Mouse (Mus musculus) heart, embryonic 15.5 days (tissue): Measurements from ENCODE around the gene Slc39a10. TPM values are rescaled to one million over a fixed set of nuclear protein-coding genes. Genes with fewer than 3 reads are reported as not detected.
A peak's percentile ranks its signal among the peaks of the same experiment; 100 is the strongest.

Source experiments
- ATAC-seq: fragments of 200-750 bp; cut with Nextera tagmentation; replicated peaks from 2 replicates; pipeline ENCODE4 v1.8.0; 2017; ENCODE audit warnings: low read depth, moderate TSS enrichment; ENCODE audit not compliant: insufficient number of reproducible peaks, insufficient read depth, low FRiP score
- H3K27ac ChIP-seq: fragments of 300-500 bp; sonication (generic); 2 replicates; pipeline ENCODE4 v1.5.1; 2015; ENCODE audit warnings: mild to moderate bottlenecking, inconsistent platforms
- H3K27me3 ChIP-seq: fragments of 300-500 bp; sonication (generic); 2 replicates; pipeline ENCODE4 v1.6.1; 2015; ENCODE audit warnings: inconsistent platforms
- H3K36me3 ChIP-seq: fragments of 300-500 bp; sonication (generic); 2 replicates; pipeline ENCODE4 v1.6.1; 2015; ENCODE audit warnings: mild to moderate bottlenecking, inconsistent platforms
- H3K4me1 ChIP-seq: fragments of 300-500 bp; sonication (generic); replicated peaks from 2 replicates; pipeline ENCODE4 v1.6.1; 2015; ENCODE audit warnings: inconsistent platforms
- H3K4me2 ChIP-seq: fragments of 300-500 bp; sonication (generic); 2 replicates; pipeline ENCODE4 v1.6.1; 2015; ENCODE audit warnings: inconsistent platforms, mild to moderate bottlenecking, moderate library complexity
- H3K4me3 ChIP-seq: fragments of 300-500 bp; sonication (generic); 2 replicates; pipeline ENCODE4 v1.5.1; 2015; ENCODE audit warnings: mild to moderate bottlenecking, inconsistent platforms
- H3K9ac ChIP-seq: fragments of 300-500 bp; sonication (generic); 2 replicates; pipeline ENCODE4 v1.6.1; 2015; ENCODE audit warnings: mild to moderate bottlenecking, inconsistent platforms
- H3K9me3 ChIP-seq: fragments of 300-500 bp; sonication (generic); replicated peaks from 2 replicates; pipeline ENCODE4 v1.6.1; 2016; ENCODE audit warnings: inconsistent platforms
- WGBS: fragments of 180-500 bp; shearing (Covaris S2); methylation state at CpG from one replicate; pipeline ENCODE4 v1.1.7; 2015; ENCODE audit warnings: mixed read lengths; 5-methylcytosine and 5-hydroxymethylcytosine counted together
- polyA plus RNA-seq: library from polyadenylated mRNA; unstranded; fragments of >200 nt; fragmentation: Nextera tagmentation; extraction: Ambion mirVana; gene quantifications from 2 replicates; pipeline ENCODE4 v1.2.1, GENCODE M21; 2015

Gene Slc39a10
- polyA plus RNA-seq, 1 experiment from 2014 or later, result 22.2 TPM

DNA sequence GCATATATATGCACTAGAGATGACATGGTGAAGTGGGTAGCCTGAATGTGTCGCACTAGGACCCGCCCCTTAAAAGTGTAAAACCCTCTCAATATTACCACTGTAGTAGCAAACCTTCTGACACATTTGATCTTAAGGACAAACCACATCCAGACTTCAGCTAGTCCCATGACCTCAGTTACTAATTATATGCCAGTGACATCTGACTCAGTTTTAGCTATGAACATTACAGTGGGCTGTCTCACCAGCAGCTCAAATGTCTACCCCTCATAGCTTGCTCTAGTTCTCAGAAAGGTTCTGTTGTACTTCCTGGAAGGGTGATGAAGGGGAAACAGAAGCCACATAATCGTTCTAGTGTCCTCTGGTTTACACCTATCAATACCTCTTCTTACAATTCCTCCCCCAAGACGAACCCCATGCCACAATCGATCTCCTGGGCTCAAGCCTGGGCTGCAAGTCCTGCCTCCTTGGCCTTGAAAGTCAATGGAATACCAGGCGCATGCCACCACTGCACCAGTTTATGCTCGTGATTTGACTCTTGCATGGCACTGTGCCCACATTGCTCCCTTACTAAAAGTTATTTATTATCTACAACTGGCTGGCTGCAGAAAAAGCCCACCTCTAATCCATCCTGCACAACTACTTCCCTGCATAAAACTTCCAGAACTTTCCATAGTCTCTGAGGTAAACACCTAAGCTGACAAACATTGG is 28.3 kb downstream of the Slc39a10 start:
- H3K27ac ChIP-seq, result peak overlapping the region; percentile 6; the same call in 1 of the 2 replicates
- ATAC-seq, result 0 out of 2 replicates have a peak, but pooled peaks have one; percentile 27
- 54% methylated on average over 7 of the region's 7 CpGs for WGBS

DNA sequence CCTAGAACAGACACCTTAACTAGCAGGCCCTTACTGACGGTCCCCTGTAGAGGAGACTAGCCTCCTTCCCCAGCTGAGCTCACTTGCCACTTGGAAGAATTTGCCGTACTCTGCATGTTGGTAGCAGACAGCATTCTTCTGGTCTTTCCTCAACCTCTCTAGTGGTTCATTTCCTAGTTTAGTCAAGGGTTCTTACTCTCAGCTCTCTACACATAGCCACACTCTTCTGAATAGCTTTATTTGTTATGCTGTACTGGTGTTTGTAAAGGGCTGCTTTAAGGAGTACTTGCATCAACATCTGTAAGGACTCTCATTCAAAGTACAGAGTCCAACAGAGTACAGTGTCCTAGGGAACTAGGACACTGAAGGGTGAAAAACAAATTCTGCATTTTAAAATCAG is 29.2 kb downstream of the Slc39a10 start:
- no peak overlapping the region for H3K4me3 ChIP-seq
- ATAC-seq, result no peak
- no peaks in the 10 kb centered on the region for H3K27me3 ChIP-seq
- no peak overlapping the region for H3K4me2 ChIP-seq
- no peaks in the 10 kb centered on the region for H3K36me3 ChIP-seq
- 74% methylated on average over 2 of the region's 2 CpGs for WGBS
- H3K27ac ChIP-seq, result no peak overlapping the region
- H3K9ac ChIP-seq, result no peak overlapping the region
- 0 out of 2 replicates have a peak, but pooled peaks cover 3% of the 10 kb centered on the region for H3K4me1 ChIP-seq
- no peaks in the 10 kb centered on the region for H3K9me3 ChIP-seq

More for the DNA sequence above, 28.3 kb downstream of the Slc39a10 start:
- no peak overlapping the region for H3K9ac ChIP-seq
- no peaks in the 10 kb centered on the region for H3K36me3 ChIP-seq
- no peaks in the 10 kb centered on the region for H3K9me3 ChIP-seq
- 0 out of 2 replicates have a peak, but pooled peaks cover 3% of the 10 kb centered on the region for H3K4me1 ChIP-seq
- no peak overlapping the region for H3K4me3 ChIP-seq
- no peak overlapping the region for H3K4me2 ChIP-seq
- no peaks in the 10 kb centered on the region for H3K27me3 ChIP-seq

GRCm38 (mm10) chr1:46860082-46860481 is 32.6 kb downstream of the Slc39a10 start:
- Histone ChIP-seq H3K4me1 (0 out of 2 replicates have a peak, but pooled peaks cover 3% of the 10 kb centered on the region), H3K9ac (no peak overlapping the region), H3K9me3 (no peaks in the 10 kb centered on the region), H3K4me3 (no peak overlapping the region), H3K36me3 (no peaks in the 10 kb centered on the region), H3K27ac (no peak overlapping the region), H3K4me2 (no peak overlapping the region), H3K27me3 (no peaks in the 10 kb centered on the region)
- ATAC-seq, result no peak
- 55% methylated on average over 1 of the region's 1 CpGs for WGBS

- H3K4me2 ChIP-seq, result no peak overlapping the region
- no peak overlapping the region for H3K27ac ChIP-seq
- no peak overlapping the region for H3K4me3 ChIP-seq
- no peaks in the 10 kb centered on the region for H3K9me3 ChIP-seq
- WGBS, result 79% methylated on average over 5 of the region's 5 CpGs
- no peaks in the 10 kb centered on the region for H3K36me3 ChIP-seq
- peaks cover 6% of the 10 kb centered on the region; the same call in 1 of the 2 replicates for H3K4me1 ChIP-seq
- no peaks in the 10 kb centered on the region for H3K27me3 ChIP-seq
- no peak overlapping the region for H3K9ac ChIP-seq
- no peak for ATAC-seq
Measured at GRCm38 (mm10) chr1:46858579-46858978, 34.1 kb downstream of the Slc39a10 start.

GRCm38 (mm10) chr1:46856498-46856897 is 36.2 kb downstream of the Slc39a10 start:
- no peak for ATAC-seq
- no peak overlapping the region for H3K4me3 ChIP-seq
- H3K9me3 ChIP-seq, result no peaks in the 10 kb centered on the region
- H3K9ac ChIP-seq, result no peak overlapping the region
- no peak overlapping the region for H3K27ac ChIP-seq
- no peaks in the 10 kb centered on the region for H3K36me3 ChIP-seq
- 54% methylated on average over 4 of the region's 4 CpGs for WGBS
- no peaks in the 10 kb centered on the region for H3K27me3 ChIP-seq
- peaks cover 9% of the 10 kb centered on the region; the same call in 1 of the 2 replicates for H3K4me1 ChIP-seq
- no peak overlapping the region for H3K4me2 ChIP-seq

- H3K4me3 ChIP-seq, result peak overlapping the region; percentile 91
- H3K27ac ChIP-seq, result peak overlapping the region; percentile 99
- H3K4me2 ChIP-seq, result peak overlapping the region; percentile 68
- H3K9ac ChIP-seq, result peak overlapping the region; percentile 98
- no peaks in the 10 kb centered on the region for H3K36me3 ChIP-seq
- ATAC-seq, result peak; percentile 48
- no peaks in the 10 kb centered on the region for H3K9me3 ChIP-seq
- no peaks in the 10 kb centered on the region for H3K27me3 ChIP-seq
- 29% methylated on average over 18 of the region's 18 CpGs for WGBS
- H3K4me1 ChIP-seq, result peaks cover 14% of the 10 kb centered on the region; the same call in 1 of the 2 replicates
Measured at GRCm38 (mm10) chr1:46854036-46854900, 38.4 kb downstream of the Slc39a10 start.

DNA sequence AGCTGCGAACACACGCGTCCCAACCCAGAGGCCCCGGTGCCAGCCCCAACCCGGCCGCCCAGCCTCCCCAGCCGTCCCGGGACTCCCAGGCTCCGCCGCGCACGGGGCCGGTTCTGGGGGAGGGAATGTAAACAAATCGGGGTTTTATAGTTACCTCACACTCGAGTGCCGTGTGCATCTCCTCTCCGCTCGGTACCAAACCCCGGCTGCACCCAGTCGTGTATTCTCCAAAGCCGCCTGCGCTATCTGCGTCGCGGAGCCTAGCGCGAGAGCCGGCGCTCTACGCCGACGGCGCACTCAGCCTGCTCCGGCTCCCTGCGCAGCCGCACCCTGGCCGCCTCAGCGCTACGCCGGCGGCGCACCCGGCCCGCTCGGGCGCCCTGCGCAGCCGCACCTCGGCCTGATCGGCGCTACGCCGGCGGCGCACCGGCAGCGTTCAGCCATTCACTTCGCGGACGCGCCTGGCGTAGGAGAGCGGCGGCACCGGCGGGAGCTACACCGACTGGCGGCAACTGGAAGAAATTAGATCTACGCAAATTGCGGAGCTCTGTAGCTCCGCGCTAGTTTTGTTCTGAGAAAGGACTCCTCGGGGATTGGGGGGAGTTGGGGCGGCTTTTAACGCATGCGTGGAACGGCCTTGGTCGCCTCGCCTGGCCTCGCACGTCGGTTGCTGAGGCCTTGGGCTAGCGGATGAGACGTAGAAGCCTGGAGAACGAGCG is 39.2 kb downstream of the Slc39a10 start:
- H3K9ac ChIP-seq, result peak overlapping the region; percentile 98
- peak overlapping the region; percentile 99 for H3K27ac ChIP-seq
- H3K9me3 ChIP-seq, result no peaks in the 10 kb centered on the region
- no peaks in the 10 kb centered on the region for H3K36me3 ChIP-seq
- H3K4me2 ChIP-seq, result peak overlapping the region; percentile 72
- H3K4me1 ChIP-seq, result peaks cover 14% of the 10 kb centered on the region; the same call in 1 of the 2 replicates
- ATAC-seq, result peak; percentile 95
- no peaks in the 10 kb centered on the region for H3K27me3 ChIP-seq
- H3K4me3 ChIP-seq, result peak overlapping the region; percentile 91
- under 1% methylated on average over 83 of the region's 86 CpGs for WGBS

DNA sequence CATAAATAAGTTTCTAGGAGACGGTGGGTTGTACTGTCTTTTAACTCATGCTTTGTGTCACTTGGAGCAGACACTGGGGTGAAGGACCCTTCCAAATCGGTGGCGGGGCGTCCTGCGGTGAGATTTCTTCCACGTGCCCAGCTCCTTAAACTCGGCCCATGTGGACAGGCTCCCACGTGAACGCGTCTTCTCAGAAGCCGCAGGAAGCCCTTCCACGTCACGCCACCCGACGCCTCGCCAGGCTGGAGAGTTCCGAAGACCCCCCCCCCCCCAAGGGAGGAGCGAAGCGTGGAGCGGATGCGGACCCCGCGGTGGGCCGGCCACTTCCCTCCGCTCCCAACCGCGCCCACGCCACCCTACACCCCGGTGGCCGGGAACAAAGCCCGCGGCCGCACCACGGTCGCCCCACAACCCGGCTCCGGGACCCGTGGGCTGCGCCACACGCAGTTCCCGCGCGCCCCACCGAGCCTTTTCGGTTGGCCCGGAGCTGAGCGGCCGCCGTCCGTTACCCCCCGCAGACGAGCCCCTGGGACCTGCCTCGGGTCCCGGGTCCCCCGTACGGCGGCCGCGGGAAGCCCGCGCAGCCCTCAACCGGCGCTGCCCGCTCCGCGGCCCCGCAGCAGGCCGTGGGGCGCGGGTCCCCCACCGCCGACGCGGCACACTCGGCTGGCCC is 39.9 kb downstream of the Slc39a10 start:
- Histone ChIP-seq H3K4me3 (peak overlapping the region; percentile 91), H3K36me3 (no peaks in the 10 kb centered on the region), H3K9ac (peak overlapping the region; percentile 98), H3K4me2 (peak overlapping the region; percentile 72), H3K4me1 (peaks cover 14% of the 10 kb centered on the region; the same call in 1 of the 2 replicates), H3K9me3 (no peaks in the 10 kb centered on the region), H3K27me3 (no peaks in the 10 kb centered on the region), H3K27ac (peak overlapping the region; percentile 99)
- WGBS, result under 1% methylated on average over 72 of the region's 75 CpGs
- peak; percentile 40 for ATAC-seq

DNA sequence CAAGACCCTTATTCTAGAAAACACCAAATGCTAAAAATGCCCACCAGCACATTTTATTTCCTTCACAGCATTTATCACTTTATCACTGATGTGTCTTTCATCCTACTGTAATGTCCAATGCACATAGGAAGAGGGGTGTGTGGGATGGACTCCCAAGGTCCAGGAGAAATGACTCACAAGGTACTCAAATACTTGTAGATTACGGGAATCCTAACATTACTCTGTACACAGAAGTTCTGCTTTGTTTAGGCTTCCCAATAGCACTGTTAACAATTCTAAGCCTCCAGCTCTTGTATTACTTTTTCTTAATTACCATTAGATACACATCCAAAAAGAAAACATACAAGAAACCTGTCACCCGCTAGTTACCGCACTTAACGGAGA is 40.4 kb downstream of the Slc39a10 start:
- Histone ChIP-seq H3K4me3 (peak overlapping the region; percentile 91), H3K4me2 (peak overlapping the region; percentile 72), H3K4me1 (peaks cover 14% of the 10 kb centered on the region; the same call in 1 of the 2 replicates), H3K27ac (peak overlapping the region; percentile 99), H3K9me3 (no peaks in the 10 kb centered on the region), H3K27me3 (no peaks in the 10 kb centered on the region), H3K9ac (peak overlapping the region; percentile 98), H3K36me3 (no peaks in the 10 kb centered on the region)
- no peak for ATAC-seq
- 1% methylated on average over 4 of the region's 4 CpGs for WGBS

GRCm38 (mm10) chr1:46851586-46851985 is 41.1 kb downstream of the Slc39a10 start:
- no peak overlapping the region for H3K9ac ChIP-seq
- H3K4me2 ChIP-seq, result peak overlapping the region; percentile 72
- H3K9me3 ChIP-seq, result no peaks in the 10 kb centered on the region
- H3K4me3 ChIP-seq, result peak overlapping the region; percentile 16; the same call in 1 of the 2 replicates
- WGBS, result 58% methylated on average over 4 of the region's 4 CpGs
- peaks cover 14% of the 10 kb centered on the region; the same call in 1 of the 2 replicates for H3K4me1 ChIP-seq
- ATAC-seq, result no peak
- peak overlapping the region; percentile 49; the same call in 1 of the 2 replicates for H3K27ac ChIP-seq
- H3K27me3 ChIP-seq, result no peaks in the 10 kb centered on the region
- H3K36me3 ChIP-seq, result no peaks in the 10 kb centered on the region
